Mouse (Mus musculus): Measurements from ENCODE around the gene Rb1. TPM values are rescaled to one million over a fixed set of nuclear protein-coding genes. Genes with fewer than 3 reads are reported as not detected.

Gene Rb1
- polyA plus RNA-seq, 1 experiment from 2014 or later: 37.8 TPM

- peak overlapping the region; percentile 87 for H3K9ac ChIP-seq (ENCODE audit: low read depth, low read length)
- H3K27me3 ChIP-seq (ENCODE audit: control insufficient read depth, insufficient read depth, low read length): no peaks in the 10 kb centered on the region
- ATAC-seq (ENCODE audit: low FRiP score) (no peak), DNase-seq (ENCODE audit: low spot score) (no peak)
- no peaks in the 10 kb centered on the region for H3K4me1 ChIP-seq (replicated peaks; ENCODE audit: control insufficient read depth, insufficient read depth, low read length)
- no peaks in the 10 kb centered on the region for H3K9me3 ChIP-seq (ENCODE audit: control insufficient read depth, low read length)
- peak overlapping the region; percentile 79 for H3K4me2 ChIP-seq (replicated peaks; ENCODE audit: low read depth, low read length)
- peak overlapping the region; percentile 95 for H3K27ac ChIP-seq (ENCODE audit: low read depth, low read length)
- peak overlapping the region; percentile 96 for H3K4me3 ChIP-seq (ENCODE audit: low read depth, low read length)
- no peaks in the 10 kb centered on the region for H3K36me3 ChIP-seq (ENCODE audit: control insufficient read depth, insufficient read depth, low read length)
- 10% methylated on average over 8 of the region's 8 CpGs for WGBS
Observed at GRCm38 (mm10) chr14:73326511-73326910, 889 bp upstream of the Rb1 start.

GRCm38 (mm10) chr14:73324634-73325455 lies 777 bp downstream of the Rb1 start:
- no peaks in the 10 kb centered on the region for H3K9me3 ChIP-seq (ENCODE audit: control insufficient read depth, low read length)
- peak overlapping the region; percentile 79 for H3K4me2 ChIP-seq (replicated peaks; ENCODE audit: low read depth, low read length)
- ATAC-seq (ENCODE audit: low FRiP score): peak; percentile 59
- H3K4me1 ChIP-seq (replicated peaks; ENCODE audit: control insufficient read depth, insufficient read depth, low read length): no peaks in the 10 kb centered on the region
- WGBS: under 1% methylated on average over 47 of the region's 55 CpGs
- no peaks in the 10 kb centered on the region for H3K27me3 ChIP-seq (ENCODE audit: control insufficient read depth, insufficient read depth, low read length)
- peak overlapping the region; percentile 87 for H3K9ac ChIP-seq (ENCODE audit: low read depth, low read length)
- H3K4me3 ChIP-seq (ENCODE audit: low read depth, low read length): peak overlapping the region; percentile 96
- DNase-seq (ENCODE audit: low spot score): peak; percentile 56
- no peaks in the 10 kb centered on the region for H3K36me3 ChIP-seq (ENCODE audit: control insufficient read depth, insufficient read depth, low read length)
- peak overlapping the region; percentile 95 for H3K27ac ChIP-seq (ENCODE audit: low read depth, low read length)

GRCm38 (mm10) chr14:73323965-73324364 lies 1.7 kb downstream of the Rb1 start:
- Histone ChIP-seq H3K9ac (ENCODE audit: low read depth, low read length) (no peak overlapping the region), H3K4me3 (ENCODE audit: low read depth, low read length) (no peak overlapping the region), H3K4me1 (replicated peaks; ENCODE audit: control insufficient read depth, insufficient read depth, low read length) (no peaks in the 10 kb centered on the region), H3K36me3 (ENCODE audit: control insufficient read depth, insufficient read depth, low read length) (no peaks in the 10 kb centered on the region), H3K27ac (ENCODE audit: low read depth, low read length) (no peak overlapping the region), H3K9me3 (ENCODE audit: control insufficient read depth, low read length) (no peaks in the 10 kb centered on the region), H3K4me2 (replicated peaks; ENCODE audit: low read depth, low read length) (no peak overlapping the region), H3K27me3 (ENCODE audit: control insufficient read depth, insufficient read depth, low read length) (no peaks in the 10 kb centered on the region)
- 38% methylated on average over 2 of the region's 2 CpGs for WGBS
- ATAC-seq (ENCODE audit: low FRiP score): no peak
- no peak for DNase-seq (ENCODE audit: low spot score)

DNA sequence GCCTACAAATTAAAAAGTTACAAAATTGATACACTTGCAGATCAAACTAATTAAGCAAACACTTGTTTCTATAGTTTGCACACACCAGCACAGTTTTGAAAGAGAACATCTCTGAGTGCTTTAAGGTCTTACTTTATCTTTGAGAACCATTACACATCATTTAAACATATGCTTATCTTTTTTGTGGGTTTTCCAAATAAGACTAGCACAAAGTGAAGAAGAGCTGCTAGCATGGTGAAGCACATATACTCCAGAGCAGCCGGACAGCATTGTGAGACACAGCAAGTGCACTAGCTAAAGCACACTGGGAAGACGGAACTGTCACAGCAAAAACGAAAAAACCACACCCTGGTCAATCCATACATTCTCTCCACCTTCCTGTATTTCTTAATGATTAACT lies 3.5 kb downstream of the Rb1 start:
- WGBS: 82% methylated on average over 3 of the region's 3 CpGs
- Histone ChIP-seq H3K27ac (ENCODE audit: low read depth, low read length) (no peak overlapping the region), H3K27me3 (ENCODE audit: control insufficient read depth, insufficient read depth, low read length) (no peaks in the 10 kb centered on the region), H3K9ac (ENCODE audit: low read depth, low read length) (no peak overlapping the region), H3K36me3 (ENCODE audit: control insufficient read depth, insufficient read depth, low read length) (no peaks in the 10 kb centered on the region), H3K4me2 (replicated peaks; ENCODE audit: low read depth, low read length) (no peak overlapping the region), H3K9me3 (ENCODE audit: control insufficient read depth, low read length) (no peaks in the 10 kb centered on the region), H3K4me1 (replicated peaks; ENCODE audit: control insufficient read depth, insufficient read depth, low read length) (no peaks in the 10 kb centered on the region), H3K4me3 (ENCODE audit: low read depth, low read length) (no peak overlapping the region)
- ATAC-seq (ENCODE audit: low FRiP score): no peak
- no peak for DNase-seq (ENCODE audit: low spot score)

DNA sequence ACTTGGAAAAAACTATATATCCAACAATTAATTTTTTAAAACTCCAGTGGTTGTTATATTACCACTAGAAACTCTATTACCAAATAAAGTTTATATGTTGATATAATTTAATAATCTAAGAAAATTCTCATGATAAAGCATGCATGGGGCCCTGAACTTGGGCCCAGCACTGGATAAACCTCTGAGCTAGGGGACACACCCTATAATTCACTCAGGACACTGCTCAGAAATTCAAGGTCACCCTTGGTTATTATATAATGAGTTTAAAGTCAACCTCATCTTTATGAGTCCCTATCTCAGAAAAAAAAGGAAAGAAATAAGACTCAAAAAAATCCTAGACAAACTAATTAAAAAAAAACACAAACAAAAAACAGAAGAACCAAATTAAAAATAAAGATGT lies 8.7 kb downstream of the Rb1 start:
- H3K9me3 ChIP-seq (ENCODE audit: control insufficient read depth, low read length): no peaks in the 10 kb centered on the region
- no peak for ATAC-seq (ENCODE audit: low FRiP score)
- H3K4me1 ChIP-seq (replicated peaks; ENCODE audit: control insufficient read depth, insufficient read depth, low read length): no peaks in the 10 kb centered on the region
- H3K4me2 ChIP-seq (replicated peaks; ENCODE audit: low read depth, low read length): no peak overlapping the region
- no peaks in the 10 kb centered on the region for H3K36me3 ChIP-seq (ENCODE audit: control insufficient read depth, insufficient read depth, low read length)
- no peak for DNase-seq (ENCODE audit: low spot score)
- no peak overlapping the region for H3K4me3 ChIP-seq (ENCODE audit: low read depth, low read length)
- no peaks in the 10 kb centered on the region for H3K27me3 ChIP-seq (ENCODE audit: control insufficient read depth, insufficient read depth, low read length)
- no peak overlapping the region for H3K9ac ChIP-seq (ENCODE audit: low read depth, low read length)
- H3K27ac ChIP-seq (ENCODE audit: low read depth, low read length): no peak overlapping the region

DNA sequence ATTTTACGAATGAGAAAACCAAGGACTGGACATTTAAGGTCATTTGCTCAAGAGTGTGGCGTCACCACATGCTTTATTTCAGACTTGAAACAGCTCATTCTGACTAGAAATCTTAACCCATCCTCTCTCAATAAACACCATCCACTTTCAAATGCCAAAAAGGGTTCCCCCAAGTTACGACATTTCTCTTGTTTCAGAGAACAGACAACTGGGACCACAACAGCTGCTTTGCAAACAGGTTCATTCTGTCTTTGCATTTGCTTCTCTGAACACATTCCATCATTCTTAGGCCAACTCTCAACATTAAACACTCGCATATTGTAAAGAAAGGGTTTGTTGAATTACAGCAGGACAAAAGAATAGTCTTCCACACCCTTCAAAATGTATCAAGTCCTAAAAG lies 11.8 kb downstream of the Rb1 start:
- Histone ChIP-seq H3K27ac (ENCODE audit: low read depth, low read length) (no peak overlapping the region), H3K4me2 (replicated peaks; ENCODE audit: low read depth, low read length) (no peak overlapping the region), H3K9ac (ENCODE audit: low read depth, low read length) (no peak overlapping the region), H3K4me3 (ENCODE audit: low read depth, low read length) (no peak overlapping the region), H3K27me3 (ENCODE audit: control insufficient read depth, insufficient read depth, low read length) (no peaks in the 10 kb centered on the region), H3K9me3 (ENCODE audit: control insufficient read depth, low read length) (no peaks in the 10 kb centered on the region), H3K36me3 (ENCODE audit: control insufficient read depth, insufficient read depth, low read length) (no peaks in the 10 kb centered on the region), H3K4me1 (replicated peaks; ENCODE audit: control insufficient read depth, insufficient read depth, low read length) (no peaks in the 10 kb centered on the region)
- 84% methylated on average over 4 of the region's 4 CpGs for WGBS
- ATAC-seq (ENCODE audit: low FRiP score) (no peak), DNase-seq (ENCODE audit: low spot score) (no peak)

- no peaks in the 10 kb centered on the region for H3K36me3 ChIP-seq (ENCODE audit: control insufficient read depth, insufficient read depth, low read length)
- 69% methylated on average over 5 of the region's 5 CpGs for WGBS
- H3K9ac ChIP-seq (ENCODE audit: low read depth, low read length): no peak overlapping the region
- no peak overlapping the region for H3K27ac ChIP-seq (ENCODE audit: low read depth, low read length)
- no peaks in the 10 kb centered on the region for H3K27me3 ChIP-seq (ENCODE audit: control insufficient read depth, insufficient read depth, low read length)
- no peaks in the 10 kb centered on the region for H3K9me3 ChIP-seq (ENCODE audit: control insufficient read depth, low read length)
- no peak overlapping the region for H3K4me3 ChIP-seq (ENCODE audit: low read depth, low read length)
- H3K4me2 ChIP-seq (replicated peaks; ENCODE audit: low read depth, low read length): no peak overlapping the region
- ATAC-seq (ENCODE audit: low FRiP score) (no peak), DNase-seq (ENCODE audit: low spot score) (peak; percentile 4)
- no peaks in the 10 kb centered on the region for H3K4me1 ChIP-seq (replicated peaks; ENCODE audit: control insufficient read depth, insufficient read depth, low read length)
Observed at GRCm38 (mm10) chr14:73313396-73313795, 12.2 kb downstream of the Rb1 start.

- no peak overlapping the region for H3K27ac ChIP-seq (ENCODE audit: low read depth, low read length)
- ATAC-seq (ENCODE audit: low FRiP score) (no peak), DNase-seq (ENCODE audit: low spot score) (no peak)
- no peaks in the 10 kb centered on the region for H3K9me3 ChIP-seq (ENCODE audit: control insufficient read depth, low read length)
- H3K4me1 ChIP-seq (replicated peaks; ENCODE audit: control insufficient read depth, insufficient read depth, low read length): no peaks in the 10 kb centered on the region
- H3K9ac ChIP-seq (ENCODE audit: low read depth, low read length): no peak overlapping the region
- no peaks in the 10 kb centered on the region for H3K27me3 ChIP-seq (ENCODE audit: control insufficient read depth, insufficient read depth, low read length)
- no peaks in the 10 kb centered on the region for H3K36me3 ChIP-seq (ENCODE audit: control insufficient read depth, insufficient read depth, low read length)
- WGBS: 91% methylated on average over 5 of the region's 5 CpGs
- no peak overlapping the region for H3K4me2 ChIP-seq (replicated peaks; ENCODE audit: low read depth, low read length)
- H3K4me3 ChIP-seq (ENCODE audit: low read depth, low read length): no peak overlapping the region
Observed at GRCm38 (mm10) chr14:73312909-73313308, 12.7 kb downstream of the Rb1 start.

DNA sequence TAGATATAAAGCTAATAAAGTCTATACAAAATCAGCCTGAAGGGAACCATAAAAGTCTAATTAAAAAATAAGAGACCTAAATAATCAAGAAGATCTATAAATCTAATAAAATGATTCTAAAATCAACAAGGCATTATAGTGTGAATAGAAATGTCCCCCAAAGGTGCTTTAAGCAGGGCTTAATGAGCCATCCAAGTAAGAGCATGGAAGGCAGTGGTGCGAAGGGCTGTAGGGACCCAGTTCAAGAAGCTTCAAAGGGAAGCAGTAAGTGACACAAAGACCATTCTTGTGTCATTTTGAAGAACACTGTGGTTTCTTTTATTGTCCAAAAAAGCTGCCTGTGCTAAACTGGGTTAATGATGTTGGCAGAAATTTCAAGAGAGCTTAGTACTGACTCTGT lies 18.1 kb downstream of the Rb1 start:
- no peak overlapping the region for H3K4me2 ChIP-seq (replicated peaks; ENCODE audit: low read depth, low read length)
- DNase-seq (ENCODE audit: low spot score) (no peak), ATAC-seq (ENCODE audit: low FRiP score) (no peak)
- no peak overlapping the region for H3K4me3 ChIP-seq (ENCODE audit: low read depth, low read length)
- no peaks in the 10 kb centered on the region for H3K4me1 ChIP-seq (replicated peaks; ENCODE audit: control insufficient read depth, insufficient read depth, low read length)
- 94% methylated on average over 1 of the region's 1 CpGs for WGBS
- no peaks in the 10 kb centered on the region for H3K9me3 ChIP-seq (ENCODE audit: control insufficient read depth, low read length)
- H3K9ac ChIP-seq (ENCODE audit: low read depth, low read length): no peak overlapping the region
- no peaks in the 10 kb centered on the region for H3K27me3 ChIP-seq (ENCODE audit: control insufficient read depth, insufficient read depth, low read length)
- H3K27ac ChIP-seq (ENCODE audit: low read depth, low read length): no peak overlapping the region
- no peaks in the 10 kb centered on the region for H3K36me3 ChIP-seq (ENCODE audit: control insufficient read depth, insufficient read depth, low read length)
